Mouse (Mus musculus): ENCODE results near the gene Sgms2. TPM values are rescaled to one million over a fixed set of nuclear protein-coding genes. Genes with fewer than 3 reads are reported as not detected.

The Sgms2 gene
- 1 to 10 TPM; 1.4 to 3.1 TPM for total RNA-seq (2021)
- long read RNA-seq, experiment 1, partial matches to known transcripts, result 0 of 1 reads
- long read RNA-seq, experiment 1, other reads (novel, unspliced or antisense), result 1 of 1 reads
- long read RNA-seq, experiment 2, partial matches to known transcripts, result 0 of 3 reads
- long read RNA-seq, experiment 2, other reads (novel, unspliced or antisense), result 3 of 3 reads

DNA sequence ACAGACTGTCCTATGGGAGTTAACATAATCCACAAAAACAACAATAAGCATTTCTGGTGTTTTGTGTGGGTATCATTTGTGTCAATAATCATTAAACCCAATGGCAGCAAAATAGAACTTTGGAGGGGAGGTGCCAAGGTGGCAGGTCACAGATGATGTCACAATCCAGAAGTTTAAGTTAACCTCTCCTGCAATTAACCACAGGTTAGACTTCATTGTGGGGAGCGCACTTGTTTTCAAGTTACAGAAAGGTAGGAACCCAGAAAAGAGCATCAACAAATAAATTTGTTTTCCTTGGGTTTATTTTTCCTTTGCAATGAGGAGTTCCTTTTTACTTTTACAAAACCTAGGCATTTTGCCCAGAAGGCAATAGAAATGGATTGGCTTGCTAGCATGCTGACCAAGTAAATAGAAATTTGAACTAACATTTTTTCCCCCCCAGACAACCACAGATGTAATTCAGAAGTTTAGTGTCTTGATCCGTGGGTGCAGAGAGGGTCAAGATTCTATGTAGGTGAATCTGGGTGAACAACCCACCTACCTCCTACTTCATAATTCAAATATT is at the start of gene Sgms2:
Gene Sgms2, minus strand, starts transcription at position 51 of the 565 bp plus-strand sequence.
- peak within 1 kb of the TSS; percentile 76 for H3K4me3 ChIP-seq
- no peak for TF ChIP-seq CTCF (conservative IDR thresholded peaks at IDR 0.05)
- peak within 1 kb of the TSS; percentile 79 for H3K27ac ChIP-seq
- DNase-seq (ENCODE audit: low spot score in 2 of 2), result no peak

GRCm38 (mm10) chr3:131525229-131525628 is 34.0 kb upstream of the Sgms2 start:
- Histone ChIP-seq H3K4me3 (no peak overlapping the region), H3K27ac (no peak overlapping the region)
- TF ChIP-seq CTCF (conservative IDR thresholded peaks at IDR 0.05), result no peak
- DNase-seq (ENCODE audit: low spot score in 2 of 2), result no peak

- Histone ChIP-seq H3K27ac (no peak overlapping the region), H3K4me3 (no peak overlapping the region)
- peak; percentile 82 for TF ChIP-seq CTCF (conservative IDR thresholded peaks at IDR 0.05)
- DNase-seq (ENCODE audit: low spot score in 2 of 2), result peak; percentile 12 to 61
Observed at GRCm38 (mm10) chr3:131524779-131525178, 33.6 kb upstream of the Sgms2 start.

GRCm38 (mm10) chr3:131524210-131524609 is 33.0 kb upstream of the Sgms2 start:
- no peak overlapping the region for H3K27ac ChIP-seq
- TF ChIP-seq CTCF (conservative IDR thresholded peaks at IDR 0.05), result no peak
- no peak for DNase-seq (ENCODE audit: low spot score in 2 of 2)
- H3K4me3 ChIP-seq, result no peak overlapping the region

DNA sequence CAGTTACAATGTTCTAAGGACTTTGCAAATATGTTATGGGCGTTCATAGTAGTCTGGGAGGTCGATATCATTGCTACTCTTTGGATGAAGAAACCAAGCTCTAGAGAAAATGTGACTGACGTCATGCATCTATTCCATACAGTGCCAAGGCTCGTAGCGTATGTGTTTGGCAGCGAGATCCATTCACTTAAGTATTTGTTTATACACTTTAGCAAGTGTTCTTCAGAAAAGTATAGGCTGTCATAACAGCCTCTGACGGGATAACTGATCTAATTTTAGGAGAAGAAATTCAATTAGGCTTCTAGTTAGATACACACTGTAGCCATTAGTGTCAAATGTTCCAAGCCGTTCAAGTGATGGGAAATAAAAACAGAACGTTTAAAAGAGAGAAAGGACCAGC is 32.5 kb upstream of the Sgms2 start:
- no peak for DNase-seq (ENCODE audit: low spot score in 2 of 2)
- no peak for TF ChIP-seq CTCF (conservative IDR thresholded peaks at IDR 0.05)
- Histone ChIP-seq H3K27ac (no peak overlapping the region), H3K4me3 (no peak overlapping the region)

- TF ChIP-seq CTCF (conservative IDR thresholded peaks at IDR 0.05), result no peak
- no peak overlapping the region for H3K27ac ChIP-seq
- DNase-seq (ENCODE audit: low spot score in 2 of 2), result no peak
- H3K4me3 ChIP-seq, result no peak overlapping the region
Observed at GRCm38 (mm10) chr3:131522243-131522642, 31.0 kb upstream of the Sgms2 start.

DNA sequence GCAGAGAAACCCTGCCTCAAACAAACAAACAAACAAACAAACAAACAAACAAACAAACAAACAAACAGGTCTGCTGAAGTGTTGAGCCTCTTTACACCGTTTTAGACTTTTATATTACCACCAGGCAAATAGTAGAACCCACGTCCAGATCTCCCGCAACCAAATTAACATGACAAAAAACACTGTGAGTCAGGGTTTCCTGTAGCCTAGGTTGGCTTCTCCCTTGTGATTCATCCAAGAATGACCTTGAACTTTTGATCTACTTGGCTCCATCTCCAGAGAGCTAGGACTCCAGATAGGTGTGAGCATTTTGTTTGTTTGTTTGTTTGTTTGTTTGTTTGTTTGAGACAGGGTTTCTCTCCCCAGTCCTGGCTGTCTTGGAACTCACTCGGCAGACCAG is 30.0 kb upstream of the Sgms2 start:
- no peak overlapping the region for H3K27ac ChIP-seq
- DNase-seq (ENCODE audit: low spot score in 2 of 2), result no peak
- H3K4me3 ChIP-seq, result no peak overlapping the region
- no peak for TF ChIP-seq CTCF (conservative IDR thresholded peaks at IDR 0.05)

GRCm38 (mm10) chr3:131517756-131518155 is 26.5 kb upstream of the Sgms2 start:
- no peak overlapping the region for H3K27ac ChIP-seq
- DNase-seq (ENCODE audit: low spot score in 2 of 2), result no peak
- H3K4me3 ChIP-seq, result no peak overlapping the region
- no peak for TF ChIP-seq CTCF (conservative IDR thresholded peaks at IDR 0.05)

- no peak overlapping the region for H3K27ac ChIP-seq
- no peak overlapping the region for H3K4me3 ChIP-seq
- DNase-seq (ENCODE audit: low spot score in 2 of 2), result no peak
- no peak for TF ChIP-seq CTCF (conservative IDR thresholded peaks at IDR 0.05)
Observed at GRCm38 (mm10) chr3:131516332-131516999, 25.3 kb upstream of the Sgms2 start.

DNA sequence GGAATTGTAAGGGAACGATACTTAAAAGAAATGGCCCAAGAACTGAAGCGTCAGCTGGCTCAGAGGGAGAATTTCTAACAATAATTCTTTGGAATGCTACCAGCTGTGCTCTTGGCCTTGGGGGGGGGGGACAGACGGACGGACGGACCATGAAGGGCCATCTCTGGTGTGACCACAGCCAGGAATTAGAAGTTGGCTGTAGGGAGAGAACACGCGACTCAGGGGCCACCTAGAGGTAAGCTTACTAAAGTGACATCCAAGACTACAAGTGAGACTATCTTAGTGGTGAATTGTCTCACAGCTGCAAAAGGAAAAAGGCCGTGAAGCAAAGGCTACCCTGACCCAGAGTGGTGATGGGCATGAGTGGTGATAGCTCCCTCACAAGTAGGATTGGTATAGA is 20.4 kb upstream of the Sgms2 start:
- DNase-seq (ENCODE audit: low spot score in 2 of 2), result no peak
- Histone ChIP-seq H3K27ac (no peak overlapping the region), H3K4me3 (no peak overlapping the region)
- TF ChIP-seq CTCF (conservative IDR thresholded peaks at IDR 0.05), result peak; percentile 61

DNA sequence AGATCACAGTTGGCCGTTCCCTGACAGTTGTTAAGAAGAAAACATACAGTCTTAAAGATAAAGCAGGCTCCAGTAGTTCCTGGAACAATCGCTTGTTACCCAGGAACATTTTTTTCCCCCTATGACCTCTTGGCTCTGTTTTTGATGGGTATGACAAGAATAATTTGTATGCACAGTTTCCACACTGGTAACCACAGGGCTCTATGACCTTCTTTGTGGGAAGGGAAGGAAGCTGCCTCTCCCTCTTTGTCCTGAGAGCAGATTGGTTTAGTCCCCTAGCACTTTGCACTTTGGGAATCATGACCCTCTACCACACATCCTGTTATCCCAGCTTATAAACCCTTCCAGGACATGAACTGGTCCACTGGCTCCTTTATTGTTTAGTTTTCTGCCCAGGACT is 16.8 kb upstream of the Sgms2 start:
- TF ChIP-seq CTCF (conservative IDR thresholded peaks at IDR 0.05), result no peak
- no peak for DNase-seq (ENCODE audit: low spot score in 2 of 2)
- Histone ChIP-seq H3K4me3 (no peak overlapping the region), H3K27ac (no peak overlapping the region)

DNA sequence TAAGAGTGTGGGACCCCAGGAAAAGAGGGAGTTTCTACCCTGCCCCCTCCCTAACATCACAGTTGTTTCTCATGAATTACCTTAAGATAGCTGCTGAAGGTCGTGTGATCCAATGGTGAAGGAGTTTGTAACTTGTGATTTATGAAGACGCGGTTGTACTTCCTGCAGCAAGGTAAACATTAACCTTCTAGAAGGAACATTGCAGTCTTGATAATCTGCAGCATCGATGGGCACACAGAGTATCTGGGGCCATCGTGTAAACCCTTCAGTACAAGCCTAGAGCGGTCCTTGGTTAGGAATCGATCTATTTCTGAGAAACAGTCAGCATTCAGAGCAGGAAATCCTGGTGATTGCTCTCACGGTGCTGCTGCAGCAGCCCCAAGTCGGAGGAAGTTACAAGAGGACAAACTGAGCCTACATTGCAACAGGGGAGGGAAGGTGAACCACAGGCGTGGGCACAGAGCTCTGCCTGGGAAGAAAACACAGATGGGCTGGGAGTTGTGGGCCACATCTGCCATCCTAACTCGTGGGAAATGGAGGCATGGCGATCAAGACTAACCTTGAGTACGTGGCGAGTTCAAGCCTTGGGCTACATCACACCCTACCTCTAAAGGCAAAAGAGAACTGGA is 13.5 kb upstream of the Sgms2 start:
- no peak for DNase-seq (ENCODE audit: low spot score in 2 of 2)
- Histone ChIP-seq H3K4me3 (no peak overlapping the region), H3K27ac (no peak overlapping the region)
- TF ChIP-seq CTCF (conservative IDR thresholded peaks at IDR 0.05), result no peak

GRCm38 (mm10) chr3:131501677-131502370 is 10.6 kb upstream of the Sgms2 start:
- Histone ChIP-seq H3K27ac (no peak overlapping the region), H3K4me3 (no peak overlapping the region)
- no peak for TF ChIP-seq CTCF (conservative IDR thresholded peaks at IDR 0.05)
- no peak for DNase-seq (ENCODE audit: low spot score in 2 of 2)
